Mouse (Mus musculus) kidney, adult 2 months (tissue): Measurements from ENCODE around the gene Vps13d.

Experiments used
- CTCF ChIP-seq: fragments of 200-500 bp; conservative IDR thresholded peaks from 2 replicates; pipeline ENCODE4 v1.5.1; 2011; ENCODE audit warnings: low read depth, mild to moderate bottlenecking, control low read depth, low read length, moderate library complexity, mixed read lengths; ENCODE audit not compliant: insufficient read depth, insufficient read length
- POLR2A ChIP-seq: fragments of 200-500 bp; IDR thresholded peaks from one replicate; pipeline ENCODE4 v1.6.1; 2011; ENCODE audit warnings: low read depth, low read length, control low read depth

DNA sequence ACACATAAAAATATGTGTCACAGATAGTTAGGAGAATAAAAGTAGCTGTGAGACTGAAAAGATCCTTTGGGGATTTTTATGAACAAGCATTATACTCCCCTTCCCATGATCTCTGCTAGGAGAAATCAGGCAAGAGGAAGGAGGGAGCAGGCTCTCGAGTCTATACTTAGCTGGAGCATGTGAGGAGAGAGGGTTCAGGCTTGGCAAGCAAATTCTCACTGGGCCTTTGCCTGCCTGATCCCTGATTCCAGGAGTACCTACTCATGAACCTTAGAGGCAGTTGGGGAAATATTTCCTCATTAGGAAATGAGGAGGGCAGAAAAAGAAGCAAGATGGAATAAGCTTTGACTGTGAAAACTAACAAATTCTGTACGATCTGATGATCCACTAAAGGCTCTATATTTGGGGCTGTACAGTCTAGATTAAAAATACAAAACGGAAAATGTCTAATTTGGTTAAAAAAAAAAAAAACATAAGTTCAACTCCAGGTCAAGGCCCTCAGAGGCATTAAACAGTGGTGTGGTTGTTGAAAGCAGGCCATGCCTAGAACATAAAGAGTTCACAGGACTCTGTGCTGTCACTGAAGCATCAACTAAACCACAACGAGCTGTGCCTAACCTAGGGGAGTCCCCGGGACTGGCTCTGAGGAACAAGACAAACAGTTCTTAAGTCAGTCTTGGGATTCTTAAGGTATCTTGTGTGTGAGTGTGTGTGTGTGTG, 149.3 kb downstream of the Vps13d start:
- TF ChIP-seq CTCF (no peak), POLR2A (no peak)
